In the genomic region with DNA sequence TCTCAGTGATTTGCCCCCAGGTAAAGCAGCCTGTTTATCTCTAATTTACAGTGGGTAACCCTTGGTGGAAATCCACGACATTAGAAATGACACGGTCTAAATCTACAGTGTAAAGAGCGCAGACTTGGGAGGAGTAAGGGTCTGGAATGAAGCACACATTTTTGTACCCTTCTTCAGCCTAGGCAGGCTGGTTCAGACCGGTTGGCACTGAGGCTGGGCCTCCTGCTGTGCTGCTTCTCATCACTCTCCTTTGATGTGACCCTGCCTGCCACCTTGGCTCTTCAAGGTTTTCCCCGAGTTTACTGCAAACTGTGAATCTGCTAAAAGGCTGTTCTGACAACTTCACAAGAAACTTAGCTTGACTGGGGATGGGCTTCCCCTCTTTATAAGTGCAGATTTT, we compare ENCODE assay signal across 16 mouse cellular contexts.
"Had no signal": no experiment of that assay in that cellular context is flagged by ENCODE, and none has a peak within 500 bp of the region (broad histone marks: within the 10 kb centered on the region; RNA-seq: fewer than 3 reads in every experiment).

No protein-coding gene starts in this region.

- H3K4me1 ChIP-seq: midbrain, embryonic 15.5 days; neural tube, embryonic 15.5 days; stomach, embryonic 15.5 days had no signal

- H3K27ac ChIP-seq: kidney, postnatal 0 days; limb, embryonic 13.5 days; liver, embryonic 14.5 days; midbrain, embryonic 15.5 days; neural tube, embryonic 15.5 days; stomach, embryonic 15.5 days had no signal

- H3K9ac ChIP-seq: limb, embryonic 13.5 days; liver, embryonic 14.5 days; midbrain, embryonic 15.5 days; neural tube, embryonic 15.5 days; stomach, embryonic 15.5 days had no signal

- H3K4me3 ChIP-seq: limb, embryonic 13.5 days; midbrain, embryonic 15.5 days; neural tube, embryonic 15.5 days; stomach, embryonic 15.5 days had no signal

- H3K9me3 ChIP-seq: limb, embryonic 13.5 days; midbrain, embryonic 15.5 days; neural tube, embryonic 15.5 days; stomach, embryonic 15.5 days had no signal

- H3K36me3 ChIP-seq: midbrain, embryonic 15.5 days; neural tube, embryonic 15.5 days; stomach, embryonic 15.5 days had no signal

- H3K27me3 ChIP-seq: midbrain, embryonic 15.5 days; neural tube, embryonic 15.5 days; stomach, embryonic 15.5 days had no signal

- DNase-seq: kidney, adult 11 months; kidney, adult 9 months; kidney, postnatal 36 days; layer of hippocampus, adult 9-11 months; layer of hippocampus, postnatal 36 days; lung, adult 18-20 months; right cerebral cortex, adult 18-20 months; right cerebral cortex, postnatal 25 days; thymus, adult 2 months; thymus, postnatal 25 days had no signal
